Mouse (Mus musculus): Measurements from ENCODE around the gene Pih1d2.
"Not testable (repeated sequence)": the region's sequence is repeated elsewhere in the genome, so short reads cannot be mapped to it uniquely, and the experiment has no call there.

Gene Pih1d2

GRCm38 (mm10) chr9:50630903-50631302, 13.8 kb downstream of the Pih1d2 start:
- not testable (repeated sequence) for DNase-seq

- DNase-seq, result no peak
Measured at GRCm38 (mm10) chr9:50632016-50632688, 15.0 kb downstream of the Pih1d2 start.

GRCm38 (mm10) chr9:50633059-50633458, 15.9 kb downstream of the Pih1d2 start:
- no peak for DNase-seq

DNA sequence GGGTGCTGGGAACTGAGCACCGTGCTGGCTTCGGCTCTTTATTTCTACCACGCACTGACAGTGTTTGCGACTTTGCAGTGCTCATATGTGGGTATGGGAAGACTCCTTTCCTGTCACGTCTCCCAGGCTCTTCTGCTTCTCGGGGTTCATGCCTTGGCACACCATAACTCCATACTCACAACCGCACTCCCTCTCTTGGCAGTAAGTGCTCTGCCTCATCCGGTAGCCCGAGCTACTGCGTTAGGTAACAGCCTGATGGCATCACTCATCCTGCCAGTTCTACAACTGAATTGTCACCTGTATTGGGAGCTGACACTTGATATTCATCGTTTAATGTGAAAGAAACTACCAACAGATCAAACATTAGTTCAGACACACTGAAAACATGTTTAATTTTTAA, 17.1 kb downstream of the Pih1d2 start:
- DNase-seq, result no peak

GRCm38 (mm10) chr9:50646826-50647370, 29.8 kb downstream of the Pih1d2 start:
- DNase-seq, result no peak

- no peak for DNase-seq
Measured at GRCm38 (mm10) chr9:50650503-50650902, 33.4 kb downstream of the Pih1d2 start.

DNA sequence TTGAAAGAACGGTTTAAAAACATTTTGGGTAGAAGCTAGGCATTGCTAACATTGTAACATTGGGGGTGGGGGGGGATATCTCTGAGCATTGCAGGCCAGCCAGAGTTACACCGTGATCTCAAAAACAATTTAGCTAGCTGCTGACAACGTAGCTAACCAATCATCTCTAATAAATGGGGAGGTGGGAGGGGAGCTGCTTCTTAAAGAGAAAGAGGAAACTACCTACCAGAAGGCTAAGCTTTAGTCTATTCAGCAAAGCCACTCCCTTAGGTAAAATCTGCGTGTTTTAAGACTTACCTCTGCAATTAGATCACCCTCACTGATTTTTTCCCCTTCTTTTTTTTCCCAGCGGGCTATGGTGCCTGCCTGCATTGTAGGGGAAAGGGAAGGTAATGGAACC, 41.3 kb downstream of the Pih1d2 start:
- no peak for DNase-seq

- no peak for DNase-seq
Measured at GRCm38 (mm10) chr9:50658941-50659388, 41.8 kb downstream of the Pih1d2 start.

DNA sequence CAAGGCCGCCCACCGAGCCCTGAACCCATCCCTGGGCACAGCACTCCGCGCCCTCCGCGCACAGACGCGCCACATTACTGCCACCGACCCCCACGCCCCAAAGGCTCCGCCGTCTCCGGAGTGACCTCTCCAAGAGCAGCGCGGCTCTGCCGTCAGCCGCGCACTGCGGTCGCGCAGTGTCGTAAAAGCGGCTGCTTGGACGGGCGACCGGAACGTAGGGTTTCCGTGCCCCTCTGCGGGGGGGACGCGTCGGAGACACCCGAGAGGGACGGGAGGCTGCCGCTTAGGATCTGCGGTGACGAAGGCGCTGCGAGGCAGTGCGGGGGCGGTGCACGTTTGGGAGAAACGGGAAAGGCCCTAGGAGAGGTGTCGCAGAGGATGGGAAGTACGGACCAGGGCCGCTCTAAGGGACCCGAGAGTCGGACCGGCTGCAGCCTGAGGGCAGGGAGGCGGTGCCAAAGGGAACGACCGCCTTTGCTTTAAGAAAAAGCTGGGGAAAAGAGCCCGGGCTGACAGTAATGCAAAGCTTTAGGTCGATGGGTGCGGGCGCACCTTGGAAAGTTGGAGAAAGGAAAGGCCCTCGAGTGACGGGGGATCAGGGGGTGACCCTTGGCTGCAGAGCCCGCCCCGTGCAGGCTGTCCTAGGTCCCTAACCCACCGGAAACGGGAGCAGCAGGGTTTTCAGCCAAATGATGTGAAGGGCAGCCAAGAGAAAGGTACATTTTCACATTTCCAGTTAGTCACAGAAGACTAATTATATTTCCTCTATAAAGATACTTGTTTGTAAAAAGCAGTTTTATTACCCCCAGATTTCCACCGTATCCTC, 42.5 kb downstream of the Pih1d2 start, which contains the start of gene Dlat:
Gene Dlat, minus strand, starts transcription at position 389 of the 826 bp plus-strand sequence.
- DNase-seq, result peak; percentile 85

DNA sequence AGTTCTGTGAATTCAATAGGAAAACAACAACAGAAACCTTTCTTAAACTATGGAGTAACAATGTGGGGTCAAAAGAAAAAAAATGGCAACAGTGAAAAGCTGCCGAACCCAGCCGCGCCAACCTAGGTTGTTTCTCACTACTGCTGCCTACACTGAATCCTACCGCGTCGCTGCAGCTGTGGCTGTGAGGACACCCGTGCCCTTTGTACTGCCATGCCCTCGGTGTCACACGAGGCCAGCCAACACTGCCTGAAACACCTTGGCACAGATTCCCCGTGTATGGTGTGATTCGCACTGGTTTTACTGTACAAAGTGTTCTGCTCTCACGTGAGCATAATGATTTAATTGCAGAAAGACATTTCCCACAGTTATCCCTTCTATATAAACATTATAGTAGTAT, 43.3 kb downstream of the Pih1d2 start:
- DNase-seq, result peak; percentile 19

- DNase-seq, result no peak
Measured at GRCm38 (mm10) chr9:50664826-50665225, 47.7 kb downstream of the Pih1d2 start.

- no peak for DNase-seq
Measured at GRCm38 (mm10) chr9:50666442-50666841, 49.3 kb downstream of the Pih1d2 start.

- DNase-seq, result no peak
Measured at GRCm38 (mm10) chr9:50667579-50668498, 50.7 kb downstream of the Pih1d2 start.

DNA sequence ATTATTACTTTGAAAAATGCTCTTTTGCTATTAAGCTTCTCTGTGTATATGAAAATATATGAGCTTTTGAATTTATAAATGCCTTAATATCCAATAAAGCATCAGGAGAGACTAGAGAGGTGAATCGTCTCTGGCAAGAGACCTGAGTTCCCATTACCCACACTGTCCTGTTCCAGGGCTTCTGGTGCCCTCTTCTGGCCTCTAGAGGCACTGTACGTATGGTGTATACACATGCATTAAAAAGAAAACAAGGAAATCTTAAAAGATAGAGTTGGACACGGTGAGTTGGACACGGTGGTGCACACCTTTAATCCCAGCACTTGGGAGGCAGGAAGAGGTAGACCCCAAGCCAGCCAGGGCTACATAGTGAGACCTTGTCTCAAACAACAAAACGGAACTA, 53.6 kb downstream of the Pih1d2 start:
- peak; percentile 60 for DNase-seq

All from right cerebral cortex, postnatal 14 days (tissue).